Mouse (Mus musculus) liver, postnatal 0 days (tissue): Measurements from ENCODE around the gene Timd2.

Source experiments
- CTCF ChIP-seq: sonication (generic); IDR thresholded peaks from 2 replicates; pipeline ENCODE4 v1.5.1; 2016; ENCODE audit warnings: antibody characterized with exemption, low read depth
- EP300 ChIP-seq: IDR thresholded peaks from 2 replicates; pipeline ENCODE4 v1.6.1; 2016; ENCODE audit warnings: antibody characterized with exemption, low read depth, mild to moderate bottlenecking

- TF ChIP-seq EP300 = no peak
- no peak for TF ChIP-seq CTCF
These were observed 77.6 kb downstream of the Timd2 start, which contains the start of gene Dppa1 for GRCm38 (mm10) chr11:46629211-46629795.
